Mouse (Mus musculus) embryonic stem cell, embryonic (primary cell): ENCODE data around the gene Slx4.

Experiments
- CTCF ChIA-PET, 4 experiments: fragments of 300-600 bp in 2 of 4; fragments of 350-600 bp in 2 of 4; sonication (Branson Sonifier 250); formaldehyde crosslinking; loops; one replicate each; lab custom pipeline; 2022; ENCODE audit warnings: inconsistent platforms in 2 of 4; lab: Charles Lee
- POLR2A ChIA-PET, 4 experiments: fragments of 300-600 bp in 2 of 4; fragments of 350-600 bp in 2 of 4; sonication (Branson Sonifier 250); formaldehyde crosslinking; loops; one replicate each; lab custom pipeline; 2022; ENCODE audit warnings: antibody characterized with exemption in 4 of 4, inconsistent platforms in 1 of 4; lab: Charles Lee

The Slx4 gene

GRCm38 (mm10) chr16:4003489-4004398 lies at the start of gene Slx4:
TSS of gene Slx4 (minus strand) at chr16:4003770.
- ChIA-PET CTCF (interaction anchor here (0.6 to 2.0 kb wide), 18 partner anchors 10 to 583 kb away, joined by 3 to 10 read pairs (median 4); partner anchors contain the start of genes 1700037C18Rik (in 2 of the 4), Cluap1 (in 2 of the 4), Gm20695 (in 1 of the 4) and Naa60 (in 1 of the 4)), POLR2A (interaction anchor here (0.6 to 2.3 kb wide), 98 partner anchors 9 to 874 kb away, joined by 3 to 22 read pairs (median 4); partner anchors contain the start of genes 1700037C18Rik (in 4 of the 4), Cluap1 (in 4 of the 4), Nlrc3 (in 3 of the 4) and Zfp263 (in 3 of the 4))

GRCm38 (mm10) chr16:4052601-4053000 lies 49.0 kb upstream of the Slx4 start:
- CTCF ChIA-PET = no interaction called here

GRCm38 (mm10) chr16:4045524-4045923 lies 42.0 kb upstream of the Slx4 start:
- POLR2A ChIA-PET = interaction anchor here in 3 of 4 experiments (0.5 to 1.5 kb wide), 12 partner anchors 10 to 463 kb away, joined by 3 to 12 read pairs (median 3); partner anchors contain the start of genes Gm20695 (in 1 of the 3) and Zfp597 (in 1 of the 3)
- CTCF ChIA-PET = interaction anchor here (0.6 to 1.3 kb wide), 6 partner anchors 10 to 532 kb away, joined by 3 to 6 read pairs (median 3); no protein-coding TSS in a partner anchor

More at GRCm38 (mm10) chr16:4052601-4053000, 49.0 kb upstream of the Slx4 start:
- POLR2A ChIA-PET = interaction anchor here in 1 of 4 experiments (0.5 to 2.3 kb wide), 3 partner anchors 10 to 33 kb away, joined by 5 to 7 read pairs (median 5); no protein-coding TSS in a partner anchor

- CTCF ChIA-PET = interaction anchor here in 1 of 4 experiments (0.7 kb wide), 1 partner anchor 442 kb away, joined by 3 read pairs; no protein-coding TSS in a partner anchor
- POLR2A ChIA-PET = interaction anchor here in 3 of 4 experiments (0.6 to 1.4 kb wide), 7 partner anchors 10 to 279 kb away, joined by 3 to 4 read pairs (median 3); partner anchors contain the start of gene Trap1 (in 1 of the 3)
Measured at GRCm38 (mm10) chr16:4044093-4044492, 40.5 kb upstream of the Slx4 start.

GRCm38 (mm10) chr16:4041646-4042045 lies 38.1 kb upstream of the Slx4 start:
- CTCF ChIA-PET = interaction anchor here in 1 of 4 experiments (1.4 kb wide), 1 partner anchor 16 kb away, joined by 4 read pairs; no protein-coding TSS in a partner anchor

GRCm38 (mm10) chr16:4040206-4040605 lies 36.6 kb upstream of the Slx4 start:
- POLR2A ChIA-PET = interaction anchor here in 2 of 4 experiments (0.5 to 2.3 kb wide), 4 partner anchors 11 to 38 kb away, joined by 3 to 5 read pairs (median 3); partner anchors contain the start of gene Trap1 (in 1 of the 2)
- CTCF ChIA-PET = interaction anchor here in 1 of 4 experiments (3.1 kb wide), 1 partner anchor 18 kb away, joined by 8 read pairs; no protein-coding TSS in a partner anchor

More at GRCm38 (mm10) chr16:4041646-4042045, 38.1 kb upstream of the Slx4 start:
- POLR2A ChIA-PET = interaction anchor here in 1 of 4 experiments (1.3 to 2.3 kb wide), 5 partner anchors 9 to 35 kb away, joined by 3 to 8 read pairs (median 5); no protein-coding TSS in a partner anchor

- ChIA-PET POLR2A (interaction anchor here (0.6 to 4.7 kb wide), 13 partner anchors 9 to 293 kb away, joined by 3 to 21 read pairs (median 4); partner anchors contain the start of gene Slx4 (in 1 of the 4)), CTCF (interaction anchor here in 1 of 4 experiments (1.3 to 3.1 kb wide), 2 partner anchors 20 to 129 kb away, joined by 3 to 8 read pairs; partner anchors contain the start of genes 1700037C18Rik and Cluap1)
Measured at GRCm38 (mm10) chr16:4037690-4038089, 34.1 kb upstream of the Slx4 start.

- CTCF ChIA-PET = interaction anchor here in 1 of 4 experiments (0.6 to 1.3 kb wide), 2 partner anchors 16 to 128 kb away, joined by 3 read pairs; partner anchors contain the start of genes 1700037C18Rik and Cluap1
- POLR2A ChIA-PET = interaction anchor here in 2 of 4 experiments (0.9 to 4.7 kb wide), 6 partner anchors 9 to 40 kb away, joined by 3 to 21 read pairs (median 5); partner anchors contain the start of gene Slx4 (in 1 of the 2)
Measured at GRCm38 (mm10) chr16:4036807-4037206, 33.2 kb upstream of the Slx4 start, which contains the start of gene Dnase1. TSS of gene Dnase1 (plus strand) at chr16:4036942.

- POLR2A ChIA-PET = interaction anchor here (0.5 to 4.7 kb wide), 13 partner anchors 7 to 277 kb away, joined by 3 to 21 read pairs (median 4); partner anchors contain the start of genes Slx4 (in 1 of the 4) and Trap1 (in 1 of the 4)
- CTCF ChIA-PET = interaction anchor here in 2 of 4 experiments (1.0 to 1.2 kb wide), 2 partner anchors 10 to 13 kb away, joined by 3 read pairs; no protein-coding TSS in a partner anchor
Measured at GRCm38 (mm10) chr16:4035575-4035974, 32.0 kb upstream of the Slx4 start.

- ChIA-PET CTCF (interaction anchor here in 1 of 4 experiments (1.2 kb wide), 1 partner anchor 11 kb away, joined by 3 read pairs; no protein-coding TSS in a partner anchor), POLR2A (interaction anchor here in 3 of 4 experiments (0.5 to 2.4 kb wide), 12 partner anchors 10 to 178 kb away, joined by 3 to 12 read pairs (median 4); partner anchors contain the start of genes Slx4 (in 2 of the 3) and Trap1 (in 1 of the 3))
Measured at GRCm38 (mm10) chr16:4034476-4034875, 30.9 kb upstream of the Slx4 start.

- ChIA-PET POLR2A (interaction anchor here in 3 of 4 experiments (0.5 to 1.6 kb wide), 8 partner anchors 9 to 178 kb away, joined by 3 to 6 read pairs (median 4); partner anchors contain the start of gene Slx4 (in 2 of the 3)), CTCF (no interaction called here)
Measured at GRCm38 (mm10) chr16:4033971-4034370, 30.4 kb upstream of the Slx4 start.

- CTCF ChIA-PET = interaction anchor here in 1 of 4 experiments (0.9 kb wide), 1 partner anchor 26 kb away, joined by 3 read pairs; no protein-coding TSS in a partner anchor
- POLR2A ChIA-PET = interaction anchor here in 3 of 4 experiments (0.5 to 2.1 kb wide), 4 partner anchors 10 to 266 kb away, joined by 4 to 7 read pairs (median 4); no protein-coding TSS in a partner anchor
Measured at GRCm38 (mm10) chr16:4032341-4032748, 28.8 kb upstream of the Slx4 start.

GRCm38 (mm10) chr16:4031441-4032274 lies 28.1 kb upstream of the Slx4 start:
- ChIA-PET POLR2A (interaction anchor here in 3 of 4 experiments (0.5 to 2.1 kb wide), 12 partner anchors 10 to 267 kb away, joined by 3 to 8 read pairs (median 4); partner anchors contain the start of genes Slx4 (in 2 of the 3), Gm20695 (in 1 of the 3) and Zfp597 (in 1 of the 3)), CTCF (interaction anchor here in 2 of 4 experiments (0.6 to 0.9 kb wide), 2 partner anchors 27 to 325 kb away, joined by 3 read pairs; no protein-coding TSS in a partner anchor)

GRCm38 (mm10) chr16:4030501-4030900 lies 26.9 kb upstream of the Slx4 start:
- ChIA-PET POLR2A (interaction anchor here (0.6 to 5.1 kb wide), 24 partner anchors 7 to 236 kb away, joined by 3 to 21 read pairs (median 4); partner anchors contain the start of genes Slx4 (in 2 of the 4), Dnase1 (in 1 of the 4), Gm20695 (in 1 of the 4) and Naa60 (in 1 of the 4)), CTCF (interaction anchor here in 1 of 4 experiments (0.5 to 0.7 kb wide), 4 partner anchors 9 to 27 kb away, joined by 3 to 4 read pairs (median 4); no protein-coding TSS in a partner anchor)

- CTCF ChIA-PET = no interaction called here
- POLR2A ChIA-PET = interaction anchor here in 2 of 4 experiments (1.0 to 5.1 kb wide), 12 partner anchors 8 to 286 kb away, joined by 3 to 21 read pairs (median 4); partner anchors contain the start of genes Dnase1 (in 1 of the 2), Gm20695 (in 1 of the 2), Nlrc3 (in 1 of the 2) and Slx4 (in 1 of the 2)
Measured at GRCm38 (mm10) chr16:4029371-4029841, 25.8 kb upstream of the Slx4 start.
